17 mouse cellular contexts compared by ENCODE assay signal in the genomic region with DNA sequence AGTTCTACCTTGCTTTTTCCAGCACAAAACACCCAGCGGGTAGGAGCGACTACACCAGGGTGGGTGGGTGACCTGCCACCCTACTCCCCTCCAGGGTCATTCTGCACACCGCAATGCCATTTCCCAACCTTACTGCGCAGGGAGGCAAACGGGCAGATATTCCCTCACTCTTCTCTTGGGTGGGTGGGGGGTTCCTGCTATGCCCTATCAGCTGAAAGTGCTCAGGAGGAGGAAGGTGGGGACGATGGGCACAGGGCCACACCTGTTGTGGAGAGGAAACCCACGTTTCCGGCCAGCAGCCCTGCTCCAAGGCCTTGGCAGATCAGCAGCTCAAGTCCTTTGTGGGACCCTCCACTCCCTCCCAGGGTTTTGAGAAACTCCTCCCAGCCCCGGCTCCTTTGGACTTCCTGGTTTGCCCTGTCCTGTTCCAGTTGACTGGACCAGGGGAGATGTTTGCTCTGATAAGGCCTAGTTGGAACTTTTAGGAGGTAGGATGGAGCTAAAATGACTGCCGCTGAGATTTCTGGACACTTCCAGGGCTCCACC. TPM values are rescaled to one million over a fixed set of nuclear protein-coding genes. Genes with fewer than 3 reads are reported as not detected.
DNase-seq lines count a peak whose midpoint lies in the region; ATAC-seq lines count a peak whose summit lies in the region.
"Had no signal": no experiment of that assay in that cellular context is flagged by ENCODE, and none has a peak within 500 bp of the region (broad histone marks: within the 10 kb centered on the region; RNA-seq: fewer than 3 reads in every experiment).

No protein-coding gene starts in this region.

- no peak overlapping the region for H3K4me2 ChIP-seq in heart, embryonic 12.5 days
- no peak overlapping the region for H3K4me2 ChIP-seq in kidney, embryonic 14.5 days (replicated peaks; ENCODE audit: low read depth, low read length)
- no peak overlapping the region for H3K4me2 ChIP-seq in liver, embryonic 12.5 days
- H3K4me2 ChIP-seq: midbrain, embryonic 12.5 days; stomach, embryonic 15.5 days had no signal

- H3K9me3 ChIP-seq in heart, embryonic 12.5 days (replicated peaks): no peaks in the 10 kb centered on the region
- H3K9me3 ChIP-seq in kidney, embryonic 14.5 days (ENCODE audit: control insufficient read depth, low read length): no peaks in the 10 kb centered on the region
- H3K9me3 ChIP-seq in liver, embryonic 12.5 days (replicated peaks): no peaks in the 10 kb centered on the region
- H3K9me3 ChIP-seq: forebrain, embryonic 13.5 days; hindbrain, embryonic 10.5 days; limb, embryonic 12.5 days; liver, embryonic 13.5 days; midbrain, embryonic 12.5 days; stomach, embryonic 15.5 days had no signal

- no peak overlapping the region for H3K27ac ChIP-seq in heart, embryonic 12.5 days (ENCODE audit: poor library complexity, severe bottlenecking)
- peak overlapping the region; percentile 62 for H3K27ac ChIP-seq in kidney, embryonic 14.5 days (ENCODE audit: low read depth, low read length)
- no peak overlapping the region for H3K27ac ChIP-seq in liver, embryonic 12.5 days
- H3K27ac ChIP-seq: forebrain, embryonic 13.5 days; hindbrain, embryonic 10.5 days; limb, embryonic 12.5 days; liver, embryonic 13.5 days; midbrain, embryonic 12.5 days; stomach, embryonic 15.5 days had no signal

- DNase-seq in adrenal gland, postnatal 14 days: peak; percentile 5
- no peak for DNase-seq in adrenal gland, adult 8-10 months
- DNase-seq in heart, postnatal 4 days: peak; percentile 19
- DNase-seq in kidney, postnatal 36 days: peak; percentile 52 to 68
- DNase-seq in gastrocnemius, adult 18-20 months (ENCODE audit: low spot score): no peak

- H3K27me3 ChIP-seq in heart, embryonic 12.5 days (replicated peaks): peaks cover 27% of the 10 kb centered on the region
- H3K27me3 ChIP-seq in kidney, embryonic 14.5 days (ENCODE audit: control insufficient read depth, insufficient read depth, low read length): peaks cover 16% of the 10 kb centered on the region
- H3K27me3 ChIP-seq in liver, embryonic 12.5 days (replicated peaks): peaks cover 100% of the 10 kb centered on the region

- H3K4me1 ChIP-seq in heart, embryonic 12.5 days (replicated peaks): peaks cover 69% of the 10 kb centered on the region
- H3K4me1 ChIP-seq in kidney, embryonic 14.5 days (ENCODE audit: control insufficient read depth, insufficient read depth, low read length): peaks cover 66% of the 10 kb centered on the region
- H3K4me1 ChIP-seq in liver, embryonic 12.5 days: peaks cover 50% of the 10 kb centered on the region

- no peak for ATAC-seq in heart, embryonic 12.5 days (ENCODE audit: insufficient number of reproducible peaks, low FRiP score)
- ATAC-seq in kidney, embryonic 14.5 days (ENCODE audit: low FRiP score, low TSS enrichment): no peak
- no peak for ATAC-seq in liver, embryonic 12.5 days
- ATAC-seq: hindbrain, embryonic 16.5 days had no signal

- no peaks in the 10 kb centered on the region for H3K36me3 ChIP-seq in heart, embryonic 12.5 days
- no peaks in the 10 kb centered on the region for H3K36me3 ChIP-seq in kidney, embryonic 14.5 days (ENCODE audit: control insufficient read depth, insufficient read depth, low read length)
- 0 out of 2 replicates have a peak, but pooled peaks cover 3% of the 10 kb centered on the region for H3K36me3 ChIP-seq in liver, embryonic 12.5 days
- H3K36me3 ChIP-seq: hindbrain, embryonic 10.5 days; limb, embryonic 12.5 days; midbrain, embryonic 12.5 days; stomach, embryonic 15.5 days had no signal

- WGBS in heart, embryonic 12.5 days: 71% methylated on average over 10 of the region's 10 CpGs
- 67% methylated on average over 10 of the region's 10 CpGs for WGBS in kidney, embryonic 14.5 days
- 55% methylated on average over 10 of the region's 10 CpGs for WGBS in liver, embryonic 12.5 days (ENCODE audit: insufficient replicate concordance)

- no peak overlapping the region for H3K9ac ChIP-seq in heart, embryonic 12.5 days
- no peak overlapping the region for H3K9ac ChIP-seq in kidney, embryonic 14.5 days (ENCODE audit: low read depth, low read length)
- H3K9ac ChIP-seq in liver, embryonic 12.5 days: no peak overlapping the region
- H3K9ac ChIP-seq: forebrain, embryonic 13.5 days; limb, embryonic 12.5 days; liver, embryonic 13.5 days; midbrain, embryonic 12.5 days; stomach, embryonic 15.5 days had no signal

- no peak overlapping the region for H3K4me3 ChIP-seq in heart, embryonic 12.5 days
- no peak overlapping the region for H3K4me3 ChIP-seq in kidney, embryonic 14.5 days (ENCODE audit: low read length)
- no peak overlapping the region for H3K4me3 ChIP-seq in liver, embryonic 12.5 days
- H3K4me3 ChIP-seq: forebrain, embryonic 13.5 days; limb, embryonic 12.5 days; liver, embryonic 13.5 days; midbrain, embryonic 12.5 days; stomach, embryonic 15.5 days had no signal

RNA-seq across cellular contexts. Expression of gene Tmem200b, which starts 4.5 kb away (rescaled TPM):
- total RNA-seq in adrenal gland, postnatal 14 days (2021): 8.7 TPM in 2 replicates
- total RNA-seq in adrenal gland, adult 8-10 months (2022): 10 to 100 TPM in 3 of 4 experiments, 1 to 10 TPM in 1; 9.0 to 11.7 (median 10.9) TPM
- 10 to 100 TPM in 1 of 2 experiments, 1 to 10 TPM in 1; 9.4 to 12.8 TPM for total RNA-seq in heart, postnatal 4 days (2021)
- polyA plus RNA-seq in heart, embryonic 12.5 days (2016; fragmentation: Nextera tagmentation; extraction: Ambion mirVana): 6.9 and 8.2 TPM in 2 replicates
- polyA plus RNA-seq in kidney, embryonic 14.5 days (2014; fragmentation: Nextera tagmentation; extraction: Ambion mirVana): 1.8 and 2.1 TPM in 2 replicates
- polyA plus RNA-seq in liver, embryonic 12.5 days (2016; fragmentation: Nextera tagmentation; extraction: Ambion mirVana): 0.81 and 1.3 TPM in 2 replicates
- 1 to 10 TPM; 1.3 to 3.2 TPM for total RNA-seq in gastrocnemius, adult 18-20 months (2021)
- total RNA-seq: megakaryocyte progenitor cell, adult 5-6 weeks; neutrophil, adult 5-6 weeks had no signal
- polyA plus RNA-seq: forebrain, embryonic 13.5 days; hindbrain, embryonic 16.5 days had no signal

RNA-seq across cellular contexts. Expression of gene Srsf4, which starts 43.7 kb away (rescaled TPM):
- total RNA-seq in adrenal gland, postnatal 14 days (2021): 69.2 and 73.4 TPM in 2 replicates
- 10 to 100 TPM; 55.5 to 77.3 (median 63.0) TPM for total RNA-seq in adrenal gland, adult 8-10 months (2022)
- total RNA-seq in heart, postnatal 4 days (2021): 10 to 100 TPM; 73.2 to 76.8 TPM
- 86.1 and 87.1 TPM in 2 replicates for polyA plus RNA-seq in heart, embryonic 12.5 days (2016; fragmentation: Nextera tagmentation; extraction: Ambion mirVana)
- 82.4 and 118 TPM in 2 replicates for polyA plus RNA-seq in kidney, embryonic 14.5 days (2014; fragmentation: Nextera tagmentation; extraction: Ambion mirVana)
- polyA plus RNA-seq in liver, embryonic 12.5 days (2016; fragmentation: Nextera tagmentation; extraction: Ambion mirVana): 94.9 and 97.5 TPM in 2 replicates
- total RNA-seq in gastrocnemius, adult 18-20 months (2021): 10 to 100 TPM; 28.0 TPM

Comparison
In these comparisons a context has a peak if more than half of its experiments do, and no peak if none do; other contexts are left out.
1. DNase-seq: peak in adrenal gland, postnatal 14 days (single experiment), heart, postnatal 4 days (single experiment) and kidney, postnatal 36 days (2 of 2); none in adrenal gland, adult 8-10 months (single experiment) and gastrocnemius, adult 18-20 months (single experiment).